Mouse (Mus musculus): ENCODE measurements around the gene Fgf10.
A peak's percentile ranks its signal among the peaks of the same experiment; 100 is the strongest.

Gene Fgf10

GRCm38 (mm10) chr13:118718396-118718795, 48.8 kb downstream of the Fgf10 start:
- no peak for DNase-seq

GRCm38 (mm10) chr13:118721668-118722067, 52.1 kb downstream of the Fgf10 start:
- DNase-seq = no peak

GRCm38 (mm10) chr13:118731850-118732552, 62.4 kb downstream of the Fgf10 start:
- DNase-seq = no peak

GRCm38 (mm10) chr13:118739854-118740411, 70.3 kb downstream of the Fgf10 start:
- no peak for DNase-seq

GRCm38 (mm10) chr13:118742788-118743187, 73.2 kb downstream of the Fgf10 start:
- DNase-seq = no peak

GRCm38 (mm10) chr13:118744806-118745205, 75.2 kb downstream of the Fgf10 start:
- no peak for DNase-seq

GRCm38 (mm10) chr13:118746427-118746826, 76.8 kb downstream of the Fgf10 start:
- no peak for DNase-seq

- no peak for DNase-seq
These were observed 84.4 kb downstream of the Fgf10 start for GRCm38 (mm10) chr13:118754024-118754423.

- no peak for DNase-seq
These were observed 89.4 kb downstream of the Fgf10 start for GRCm38 (mm10) chr13:118759021-118759420.

GRCm38 (mm10) chr13:118762982-118763381, 93.4 kb downstream of the Fgf10 start:
- DNase-seq = no peak

- no peak for DNase-seq
These were observed 102.6 kb downstream of the Fgf10 start for GRCm38 (mm10) chr13:118772188-118772587.

- DNase-seq = no peak
These were observed 105.6 kb downstream of the Fgf10 start for GRCm38 (mm10) chr13:118775148-118775547.

- no peak for DNase-seq
These were observed 109.6 kb downstream of the Fgf10 start for GRCm38 (mm10) chr13:118779161-118779560.

GRCm38 (mm10) chr13:118791753-118792152, 122.2 kb downstream of the Fgf10 start:
- DNase-seq = no peak

GRCm38 (mm10) chr13:118792198-118792597, 122.6 kb downstream of the Fgf10 start:
- DNase-seq = peak; percentile 24

- DNase-seq = peak; percentile 2
These were observed 130.6 kb downstream of the Fgf10 start for GRCm38 (mm10) chr13:118800176-118800575.

- no peak for DNase-seq
These were observed 137.1 kb downstream of the Fgf10 start for GRCm38 (mm10) chr13:118806662-118807061.

GRCm38 (mm10) chr13:118819785-118820184, 150.2 kb downstream of the Fgf10 start:
- DNase-seq = no peak

GRCm38 (mm10) chr13:118823113-118823512, 153.5 kb downstream of the Fgf10 start:
- no peak for DNase-seq

GRCm38 (mm10) chr13:118825102-118825501, 155.5 kb downstream of the Fgf10 start:
- DNase-seq = no peak

GRCm38 (mm10) chr13:118828604-118829381, 159.2 kb downstream of the Fgf10 start:
- DNase-seq = peak; percentile 2

- no peak for DNase-seq
These were observed 164.4 kb downstream of the Fgf10 start for GRCm38 (mm10) chr13:118834021-118834420.

- peak; percentile 49 for DNase-seq
These were observed 165.5 kb downstream of the Fgf10 start for GRCm38 (mm10) chr13:118835078-118835477.
